Mouse (Mus musculus): Measurements from ENCODE around the gene BC030870.
"Not testable (repeated sequence)": the region's sequence is repeated elsewhere in the genome, so short reads cannot be mapped to it uniquely, and the experiment has no call there.

The BC030870 gene

GRCm38 (mm10) chr8:65129199-65129788, at the start of gene BC030870:
TSS of gene BC030870 (minus strand) at chr8:65129563.
- no peak for DNase-seq

GRCm38 (mm10) chr8:65174746-65175476, 45.5 kb upstream of the BC030870 start:
- DNase-seq: no peak

GRCm38 (mm10) chr8:65169184-65169583, 39.8 kb upstream of the BC030870 start:
- DNase-seq: no peak

- not testable (repeated sequence) for DNase-seq
These were observed 31.3 kb upstream of the BC030870 start for GRCm38 (mm10) chr8:65160676-65161075.

GRCm38 (mm10) chr8:65159096-65159748, 29.9 kb upstream of the BC030870 start:
- no peak for DNase-seq

GRCm38 (mm10) chr8:65157901-65158300, 28.5 kb upstream of the BC030870 start:
- DNase-seq: no peak

- DNase-seq: no peak
These were observed 9.6 kb upstream of the BC030870 start for GRCm38 (mm10) chr8:65138830-65139466.

GRCm38 (mm10) chr8:65126454-65126853, 2.9 kb downstream of the BC030870 start:
- DNase-seq: no peak

GRCm38 (mm10) chr8:65126014-65126413, 3.3 kb downstream of the BC030870 start:
- no peak for DNase-seq

GRCm38 (mm10) chr8:65112092-65112491, 17.3 kb downstream of the BC030870 start:
- no peak for DNase-seq

GRCm38 (mm10) chr8:65110285-65110691, 19.1 kb downstream of the BC030870 start:
- DNase-seq: peak; percentile 69

- no peak for DNase-seq
These were observed 20.4 kb downstream of the BC030870 start for GRCm38 (mm10) chr8:65108936-65109335.

- DNase-seq: no peak
These were observed 21.2 kb downstream of the BC030870 start for GRCm38 (mm10) chr8:65107936-65108718.

GRCm38 (mm10) chr8:65104041-65104440, 25.3 kb downstream of the BC030870 start:
- no peak for DNase-seq

- DNase-seq: no peak
These were observed 25.7 kb downstream of the BC030870 start for GRCm38 (mm10) chr8:65103632-65104031.

GRCm38 (mm10) chr8:65099735-65100134, 29.6 kb downstream of the BC030870 start:
- DNase-seq: peak; percentile 67

GRCm38 (mm10) chr8:65097760-65098415, 31.5 kb downstream of the BC030870 start:
- peak; percentile 36 for DNase-seq

- no peak for DNase-seq
These were observed 39.6 kb downstream of the BC030870 start for GRCm38 (mm10) chr8:65089781-65090180.

- no peak for DNase-seq
These were observed 41.2 kb downstream of the BC030870 start for GRCm38 (mm10) chr8:65088120-65088519.

- no peak for DNase-seq
These were observed 41.7 kb downstream of the BC030870 start for GRCm38 (mm10) chr8:65087711-65088110.

GRCm38 (mm10) chr8:65085680-65086079, 43.7 kb downstream of the BC030870 start:
- no peak for DNase-seq

GRCm38 (mm10) chr8:65080731-65081130, 48.6 kb downstream of the BC030870 start:
- DNase-seq: no peak
